24 mouse cellular contexts compared by ENCODE assay signal in the genomic region with DNA sequence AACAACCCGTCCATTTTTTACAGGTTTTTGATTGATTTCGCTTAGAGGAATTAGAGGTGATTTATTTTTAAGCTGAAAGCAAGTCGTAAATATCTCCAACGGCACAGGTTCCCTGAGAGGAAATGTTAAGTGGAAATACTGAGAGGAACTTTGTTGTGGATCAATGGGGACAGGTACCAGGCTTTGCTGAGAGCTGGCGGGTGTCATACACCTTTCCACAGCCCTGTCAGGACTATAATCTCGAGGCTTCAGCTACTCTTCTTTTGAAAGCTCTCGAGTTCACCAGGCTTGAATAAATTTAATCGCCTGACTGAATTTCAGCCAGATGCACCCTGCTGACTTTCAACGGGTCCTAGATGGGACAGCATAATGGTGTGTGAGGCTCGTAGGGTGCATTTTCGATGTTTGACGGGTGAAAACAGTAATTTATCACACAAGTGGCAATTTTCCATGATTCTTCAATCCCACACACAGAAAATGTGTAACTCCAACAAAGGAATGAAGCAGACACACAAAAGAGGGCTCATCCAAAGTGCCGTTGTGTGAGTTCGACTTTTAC.
DNase-seq lines count a peak whose midpoint lies in the region; ATAC-seq lines count a peak whose summit lies in the region.
"Had no signal": no experiment of that assay in that cellular context is flagged by ENCODE, and none has a peak within 500 bp of the region (broad histone marks: within the 10 kb centered on the region; RNA-seq: fewer than 3 reads in every experiment).

No protein-coding gene starts in this region.

- H3K4me2 ChIP-seq in midbrain, embryonic 11.5 days = no peak overlapping the region
- no peak overlapping the region for H3K4me2 ChIP-seq in forebrain, embryonic 15.5 days (replicated peaks)
- H3K4me2 ChIP-seq: embryonic facial prominence, embryonic 12.5 days; heart, embryonic 15.5 days; limb, embryonic 13.5 days; liver, embryonic 12.5 days; midbrain, embryonic 12.5 days had no signal

- ATAC-seq in midbrain, embryonic 11.5 days (ENCODE audit: low FRiP score) = peak; percentile 48; the same call in 1 of the 2 replicates
- ATAC-seq in forebrain, embryonic 15.5 days (replicated peaks) = 0 out of 2 replicates have a peak, but pooled peaks have one; percentile 60
- ATAC-seq: hindbrain, embryonic 16.5 days; intestine, embryonic 16.5 days; liver, embryonic 12.5 days had no signal

- H3K9me3 ChIP-seq in midbrain, embryonic 11.5 days (ENCODE audit: control insufficient read depth, low read length) = no peaks in the 10 kb centered on the region
- no peaks in the 10 kb centered on the region for H3K9me3 ChIP-seq in midbrain, embryonic 10.5 days (replicated peaks)
- no peaks in the 10 kb centered on the region; the same call in 1 of the 2 replicates for H3K9me3 ChIP-seq in forebrain, embryonic 15.5 days
- H3K9me3 ChIP-seq: embryonic facial prominence, embryonic 12.5 days; heart, embryonic 15.5 days; limb, embryonic 13.5 days; liver, embryonic 12.5 days; midbrain, embryonic 12.5 days had no signal

- no peaks in the 10 kb centered on the region for H3K27me3 ChIP-seq in midbrain, embryonic 11.5 days (ENCODE audit: control insufficient read depth, insufficient read depth, low read length)
- H3K27me3 ChIP-seq in midbrain, embryonic 10.5 days (ENCODE audit: low read depth, poor library complexity, severe bottlenecking) = no peaks in the 10 kb centered on the region
- H3K27me3 ChIP-seq in forebrain, embryonic 15.5 days = no peaks in the 10 kb centered on the region
- H3K27me3 ChIP-seq: embryonic facial prominence, embryonic 12.5 days; heart, embryonic 15.5 days; limb, embryonic 13.5 days; liver, embryonic 12.5 days; midbrain, embryonic 12.5 days had no signal

- no peak overlapping the region for H3K27ac ChIP-seq in midbrain, embryonic 11.5 days (ENCODE audit: low read depth, low read length)
- H3K27ac ChIP-seq in midbrain, embryonic 10.5 days (replicated peaks) = no peak overlapping the region
- no peak overlapping the region for H3K27ac ChIP-seq in forebrain, embryonic 15.5 days (replicated peaks)
- H3K27ac ChIP-seq: embryonic facial prominence, embryonic 12.5 days; heart, embryonic 15.5 days; limb, embryonic 13.5 days; liver, embryonic 12.5 days; midbrain, embryonic 12.5 days had no signal

- peak; percentile 2 for DNase-seq in embryo, embryonic 11 days
- no peak for DNase-seq in embryo, embryonic 9.5 days (ENCODE audit: extremely low spot score)
- DNase-seq in midbrain, embryonic 11.5 days (ENCODE audit: low spot score, missing footprints) = no peak
- no peak for DNase-seq in midbrain, embryonic 10.5 days (ENCODE audit: low spot score)
- DNase-seq in retina, postnatal 1 day = peak; percentile 22
- DNase-seq in layer of hippocampus, adult 11-12 months (ENCODE audit: low spot score) = no peak
- DNase-seq: adrenal gland, postnatal 14 days; cerebellum, adult 9-11 months; heart, postnatal 36 days; kidney, postnatal 36 days; layer of hippocampus, adult 9-11 months; lung, adult 18-20 months; lung, postnatal 10 days; right cerebral cortex, postnatal 25 days; spleen, adult 18-20 months; thymus, postnatal 4 days had no signal

- H3K9ac ChIP-seq in midbrain, embryonic 11.5 days (ENCODE audit: low read length) = no peak overlapping the region
- H3K9ac ChIP-seq in forebrain, embryonic 15.5 days (replicated peaks) = no peak overlapping the region
- H3K9ac ChIP-seq: embryonic facial prominence, embryonic 12.5 days; heart, embryonic 15.5 days; limb, embryonic 13.5 days; liver, embryonic 12.5 days; midbrain, embryonic 12.5 days had no signal

- H3K36me3 ChIP-seq in midbrain, embryonic 11.5 days (ENCODE audit: control insufficient read depth, insufficient read depth, low read length) = no peaks in the 10 kb centered on the region
- H3K36me3 ChIP-seq in midbrain, embryonic 10.5 days = no peaks in the 10 kb centered on the region
- no peaks in the 10 kb centered on the region for H3K36me3 ChIP-seq in forebrain, embryonic 15.5 days
- H3K36me3 ChIP-seq: embryonic facial prominence, embryonic 12.5 days; heart, embryonic 15.5 days; limb, embryonic 13.5 days; liver, embryonic 12.5 days; midbrain, embryonic 12.5 days had no signal

- H3K4me3 ChIP-seq in midbrain, embryonic 11.5 days (ENCODE audit: low read depth, low read length) = no peak overlapping the region
- no peak overlapping the region for H3K4me3 ChIP-seq in midbrain, embryonic 10.5 days
- no peak overlapping the region for H3K4me3 ChIP-seq in forebrain, embryonic 15.5 days
- H3K4me3 ChIP-seq: embryonic facial prominence, embryonic 12.5 days; heart, embryonic 15.5 days; limb, embryonic 13.5 days; liver, embryonic 12.5 days; midbrain, embryonic 12.5 days had no signal

- 60% methylated on average over 14 of the region's 14 CpGs for WGBS in midbrain, embryonic 11.5 days
- 62% methylated on average over 14 of the region's 14 CpGs for WGBS in midbrain, embryonic 10.5 days
- WGBS in forebrain, embryonic 15.5 days = 39% methylated on average over 14 of the region's 14 CpGs

- no peaks in the 10 kb centered on the region for H3K4me1 ChIP-seq in midbrain, embryonic 11.5 days (ENCODE audit: control insufficient read depth, insufficient read depth, low read length)
- H3K4me1 ChIP-seq in midbrain, embryonic 10.5 days = no peaks in the 10 kb centered on the region; the same call in 1 of the 2 replicates
- peaks cover 8% of the 10 kb centered on the region; the same call in 1 of the 2 replicates for H3K4me1 ChIP-seq in forebrain, embryonic 15.5 days
- H3K4me1 ChIP-seq: embryonic facial prominence, embryonic 12.5 days; heart, embryonic 15.5 days; limb, embryonic 13.5 days; liver, embryonic 12.5 days; midbrain, embryonic 12.5 days had no signal

Comparison
In these comparisons a context has a peak if more than half of its experiments do, and no peak if none do; other contexts are left out.
1. DNase-seq: peak in embryo, embryonic 11 days (single experiment) and retina, postnatal 1 day (single experiment); none in embryo, embryonic 9.5 days (single experiment), midbrain, embryonic 11.5 days (single experiment), midbrain, embryonic 10.5 days (single experiment) and layer of hippocampus, adult 11-12 months (single experiment).